Mouse (Mus musculus) CH12.LX (cell line): ENCODE measurements around the gene Gpr108. TPM values are rescaled to one million over a fixed set of nuclear protein-coding genes. Genes with fewer than 3 reads are reported as not detected.

Source experiments
- DNase-seq: peaks from one replicate; pipeline ENCODE4 v3.0.0-alpha.2; 2013; ENCODE audit errors: extremely low read depth
- H3K27ac ChIP-seq: 2 replicates; pipeline ENCODE4 v1.5.1; 2012; ENCODE audit warnings: low read depth, mild to moderate bottlenecking, control low read depth, moderate library complexity; ENCODE audit not compliant: insufficient read depth
- H3K27me3 ChIP-seq: replicated peaks from 2 replicates; pipeline ENCODE3; 2012; ENCODE audit warnings: inconsistent platforms
- H3K36me3 ChIP-seq, 2 experiments: replicated peaks in 1 of 2; 2 replicates each; pipeline versions ENCODE3 to v1.6.1; 2012; ENCODE audit warnings: inconsistent platforms in 1 of 2, low read length in 1 of 2, mild to moderate bottlenecking in 1 of 2, mixed read lengths in 1 of 2, moderate library complexity in 1 of 2; ENCODE audit not compliant: control insufficient read depth in 1 of 2, insufficient read depth in 1 of 2
- H3K4me1 ChIP-seq, 2 experiments: 2 replicates each; pipeline ENCODE4 v1.6.1; 2012; ENCODE audit warnings: inconsistent platforms in 1 of 2, moderate library complexity in 1 of 2; ENCODE audit not compliant: insufficient read depth in 2 of 2, control insufficient read depth in 1 of 2
- H3K4me2 ChIP-seq: 2 replicates; pipeline ENCODE4 v1.6.1; 2012; ENCODE audit warnings: low read depth, mild to moderate bottlenecking, control low read depth; ENCODE audit not compliant: poor library complexity, insufficient read depth, severe bottlenecking
- H3K4me3 ChIP-seq, 3 experiments: fragments of 150-350 bp in 1 of 3; sonication (generic) in 1 of 3; replicated peaks in 1 of 3; 2 replicates each; pipeline versions ENCODE3 to v1.5.1; 2011 to 2012; ENCODE audit warnings: low read depth in 2 of 3, low read length in 2 of 3, mild to moderate bottlenecking in 2 of 3, moderate library complexity in 2 of 3, control low read depth in 1 of 3, improper control_type of control experiment in 1 of 3, inconsistent platforms in 1 of 3, mixed read lengths in 1 of 3; ENCODE audit not compliant: poor library complexity in 1 of 3
- H3K79me2 ChIP-seq: replicated peaks from 2 replicates; pipeline ENCODE4 v1.6.1; 2012; ENCODE audit warnings: mild to moderate bottlenecking, moderate library complexity; ENCODE audit not compliant: control insufficient read depth, poor library complexity, insufficient read depth, severe bottlenecking; ENCODE audit errors: extremely low read depth
- H3K9ac ChIP-seq: 2 replicates; pipeline ENCODE4 v1.6.1; 2012; ENCODE audit warnings: low read depth, mild to moderate bottlenecking, control low read depth, moderate library complexity; ENCODE audit not compliant: insufficient read depth
- H3K9me3 ChIP-seq: replicated peaks from 2 replicates; pipeline ENCODE3; 2012; ENCODE audit warnings: low read length, inconsistent platforms, mixed read lengths
- CHD2 ChIP-seq: IDR thresholded peaks from 2 replicates; pipeline ENCODE4 v1.6.1; 2011; ENCODE audit warnings: low read length, improper control_type of control experiment
- CTCF ChIP-seq, 2 experiments: IDR thresholded peaks in 1 of 2; conservative IDR thresholded peaks in 1 of 2; 2 replicates each; pipeline ENCODE4 v1.5.1; 2011 to 2012; ENCODE audit warnings: low read depth in 2 of 2, low read length in 2 of 2, improper control_type of control experiment in 1 of 2, inconsistent platforms in 1 of 2, mild to moderate bottlenecking in 1 of 2, moderate library complexity in 1 of 2
- ELF1 ChIP-seq: IDR thresholded peaks from 2 replicates; pipeline ENCODE4 v1.6.1; 2014; ENCODE audit warnings: low read depth, mild to moderate bottlenecking, inconsistent platforms, low read length, improper control_type of control experiment
- EP300 ChIP-seq: IDR thresholded peaks from 2 replicates; pipeline ENCODE4 v1.6.1; 2011; ENCODE audit warnings: low read length, improper control_type of control experiment
- HCFC1 ChIP-seq: IDR thresholded peaks from 2 replicates; pipeline ENCODE4 v1.6.1; 2012; ENCODE audit warnings: low read depth, mild to moderate bottlenecking, inconsistent platforms, low read length, improper control_type of control experiment
- IRF4 ChIP-seq: IDR thresholded peaks from 2 replicates; pipeline ENCODE4 v1.6.1; 2014; ENCODE audit warnings: low read depth, mild to moderate bottlenecking, inconsistent platforms, low read length, improper control_type of control experiment
- JUN ChIP-seq: IDR thresholded peaks from 2 replicates; pipeline ENCODE4 v1.6.1; 2011; ENCODE audit warnings: low read depth, mild to moderate bottlenecking, low read length, improper control_type of control experiment, moderate library complexity; ENCODE audit not compliant: insufficient read depth
- JUND ChIP-seq: conservative IDR thresholded peaks from 2 replicates; pipeline ENCODE4 v1.6.1; 2011; ENCODE audit warnings: low read depth, low read length, improper control_type of control experiment
- KAT2A ChIP-seq: IDR thresholded peaks from 2 replicates; pipeline ENCODE4 v1.6.1; 2012; ENCODE audit warnings: low read length, improper control_type of control experiment, inconsistent platforms; ENCODE audit not compliant: insufficient replicate concordance
- MAFK ChIP-seq: IDR thresholded peaks from 2 replicates; pipeline ENCODE4 v1.6.1; 2011; ENCODE audit warnings: low read length, improper control_type of control experiment; ENCODE audit not compliant: insufficient replicate concordance
- MAZ ChIP-seq: IDR thresholded peaks from 2 replicates; pipeline ENCODE4 v1.6.1; 2012; ENCODE audit warnings: low read depth, mild to moderate bottlenecking, inconsistent platforms, low read length, improper control_type of control experiment, moderate library complexity
- MEF2A ChIP-seq: IDR thresholded peaks from 2 replicates; pipeline ENCODE4 v1.6.1; 2014; ENCODE audit warnings: low read depth, mild to moderate bottlenecking, inconsistent platforms, low read length, improper control_type of control experiment, borderline replicate concordance
- NELFE ChIP-seq: IDR thresholded peaks from 2 replicates; pipeline ENCODE4 v1.6.1; 2011; ENCODE audit warnings: low read depth, low read length, improper control_type of control experiment
- PAX5 ChIP-seq: IDR thresholded peaks from 2 replicates; pipeline ENCODE4 v1.6.1; 2012; ENCODE audit warnings: low read length, inconsistent platforms, mixed read lengths
- POLR2A ChIP-seq: IDR thresholded peaks from 2 replicates; pipeline ENCODE4 v1.6.1; 2011; ENCODE audit warnings: low read depth, mild to moderate bottlenecking, improper control_type of control experiment, low read length
- POLR2AphosphoS2 ChIP-seq: IDR thresholded peaks from 2 replicates; pipeline ENCODE4 v1.6.1; 2011; ENCODE audit warnings: low read depth, low read length, improper control_type of control experiment
- RAD21 ChIP-seq: IDR thresholded peaks from 2 replicates; pipeline ENCODE4 v1.6.1; 2011; ENCODE audit warnings: low read depth, mild to moderate bottlenecking, low read length, improper control_type of control experiment, moderate library complexity
- RCOR1 ChIP-seq: conservative IDR thresholded peaks from 2 replicates; pipeline ENCODE4 v1.6.1; 2012; ENCODE audit warnings: low read depth, mild to moderate bottlenecking, inconsistent platforms, low read length, improper control_type of control experiment
- SMC3 ChIP-seq: IDR thresholded peaks from 2 replicates; pipeline ENCODE4 v1.6.1; 2011; ENCODE audit warnings: low read depth, low read length, improper control_type of control experiment
- TBP ChIP-seq: conservative IDR thresholded peaks from 2 replicates; pipeline ENCODE4 v1.6.1; 2011; ENCODE audit warnings: low read depth, low read length, improper control_type of control experiment
- ZC3H11A ChIP-seq: IDR thresholded peaks from 2 replicates; pipeline ENCODE4 v1.6.1; 2012; ENCODE audit warnings: low read depth, mild to moderate bottlenecking, inconsistent platforms, low read length, improper control_type of control experiment
- ZKSCAN1 ChIP-seq: IDR thresholded peaks from 2 replicates; pipeline ENCODE4 v1.6.1; 2012; ENCODE audit warnings: low read depth, inconsistent platforms, low read length, improper control_type of control experiment, borderline replicate concordance
- ZNF384 ChIP-seq: IDR thresholded peaks from 2 replicates; pipeline ENCODE4 v1.6.1; 2012; ENCODE audit warnings: low read depth, low read length, improper control_type of control experiment, inconsistent platforms
- dilution Hi-C: fragments of 300-500 bp; cut with MboI; formaldehyde crosslinking; loops from 2 replicates; pipeline ENCODE4 v1.14.3; 2020; ENCODE audit warnings: low sequenced_read_pairs; ENCODE audit not compliant: extremely low pct_unique_long_range_greater_than_20kb, extremely low pct_ligation_motif_present
- in situ Hi-C: fragments of 300-500 bp; cut with MboI; formaldehyde crosslinking; loops from 3 replicates; pipeline ENCODE4 v1.14.3; 2019; ENCODE audit warnings: low sequenced_read_pairs, low pct_ligation_motif_present, low pct_unique_long_range_greater_than_20kb, mixed read lengths
- polyA plus RNA-seq: library from polyadenylated mRNA; unstranded; fragments of >175 nt; gene quantifications from 2 replicates; pipeline ENCODE4 v1.2.1, GENCODE M21; 2012; ENCODE audit warnings: low read depth; ENCODE audit not compliant: insufficient read length
- total RNA-seq, 2 experiments: library from RNA; depleted of rRNA; stranded (reverse); fragments of 300-350 nt in 1 of 2; fragments of >200 nt in 1 of 2; gene quantifications; 2 replicates each; pipeline ENCODE4 v1.2.3; 2012 to 2014

Gene Gpr108
- total and polyA plus RNA-seq, 3 experiments, result 20.2 to 32.0 (median 25.0) TPM

DNA sequence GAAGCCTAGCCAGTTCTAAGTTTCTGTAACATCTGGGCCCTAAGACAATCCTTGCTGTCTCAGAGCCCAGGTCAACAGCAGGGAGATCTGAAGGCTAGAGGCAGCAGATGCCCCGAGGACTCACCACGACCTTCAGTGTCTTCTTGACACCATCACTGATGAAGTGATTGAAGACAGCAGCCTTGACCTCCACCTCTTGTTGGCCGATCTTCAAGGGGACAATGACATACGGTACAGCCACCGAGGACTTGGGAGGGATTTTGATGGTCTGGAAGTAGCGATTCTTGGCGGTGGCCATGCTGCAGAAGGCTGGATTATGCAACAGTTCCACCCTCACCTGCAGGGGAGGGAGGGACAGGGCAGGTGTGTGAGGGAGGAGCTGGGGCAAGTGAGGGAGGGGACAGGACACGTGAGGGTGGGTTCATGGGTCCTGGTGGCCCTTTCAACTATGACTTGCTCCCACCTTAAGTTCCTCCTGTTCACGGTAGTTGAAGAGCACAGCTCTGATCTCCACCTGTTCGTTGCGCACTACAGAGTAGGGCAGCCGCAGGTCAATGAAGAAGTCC lies 29.8 kb downstream of the Gpr108 start:
- Histone ChIP-seq H3K27me3 (peaks cover 11% of the 10 kb centered on the region), H3K9ac (no peak overlapping the region)

DNA sequence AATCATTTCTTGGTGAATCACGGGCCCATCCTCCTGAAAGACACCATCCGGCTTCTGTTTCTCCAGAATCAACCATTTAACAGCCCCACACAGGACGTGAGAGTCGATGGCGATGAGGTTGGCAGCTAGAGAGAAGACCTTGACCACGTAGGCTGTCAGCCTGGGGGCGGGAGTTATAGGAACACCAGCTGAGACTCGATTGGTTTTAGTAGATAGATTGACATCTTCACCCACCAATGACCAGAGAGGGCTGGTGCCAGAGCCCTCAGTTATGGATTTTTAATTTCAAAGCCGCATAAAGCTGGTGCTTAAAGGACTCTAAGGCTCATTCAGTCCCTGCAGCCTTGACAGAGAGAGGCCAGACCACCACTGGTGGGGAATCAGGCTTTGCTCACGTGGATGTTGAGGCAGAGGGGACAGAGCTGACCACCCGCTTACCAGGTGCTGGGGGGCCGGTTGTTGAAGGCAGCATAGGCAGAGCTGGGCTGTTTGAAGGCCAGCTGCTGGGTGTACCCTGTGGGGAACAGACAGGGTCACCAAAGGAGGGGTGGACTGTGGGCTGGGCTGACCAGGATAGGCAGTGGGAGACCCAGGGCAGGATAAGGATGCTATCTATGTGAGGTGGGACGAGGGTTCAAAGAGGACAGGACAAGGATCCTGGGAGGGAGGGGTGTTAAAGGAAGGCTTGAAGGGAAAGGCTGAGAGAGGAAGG lies 33.4 kb downstream of the Gpr108 start:
- no peaks in the 10 kb centered on the region for H3K9me3 ChIP-seq
- H3K4me2 ChIP-seq, result peak overlapping the region; percentile 63
- TF ChIP-seq MAFK (no peak), ELF1 (no peak), RCOR1 (no peak), JUN (no peak), KAT2A (no peak), POLR2A (0 out of 2 replicates have a peak, but pooled peaks have one; percentile 25), PAX5 (no peak), SMC3 (no peak), MAZ (no peak), NELFE (no peak), CHD2 (peak; percentile 90)
- 0 out of 2 replicates have a peak overlapping the region, but pooled peaks have one; percentile 44 for H3K9ac ChIP-seq
- H3K27me3 ChIP-seq, result peaks cover 4% of the 10 kb centered on the region
- peak; percentile 73 for DNase-seq
- H3K79me2 ChIP-seq, result no peaks in the 10 kb centered on the region
- H3K4me1 ChIP-seq, result peaks cover 8 to 10% of the 10 kb centered on the region in 2 experiments; a peak in 3 of 4 replicates
- dilution Hi-C loops (no loop called here), in situ Hi-C loops (loop anchor here (5.0 kb wide), 1 partner anchor 122 kb away; no protein-coding TSS in a partner anchor)
- no peak overlapping the region for H3K27ac ChIP-seq
- no peaks in the 10 kb centered on the region for H3K36me3 ChIP-seq
- peak overlapping the region in 1 of 3 experiments; percentile 45 for H3K4me3 ChIP-seq

More for the DNA sequence above, 29.8 kb downstream of the Gpr108 start:
- dilution Hi-C loops (no loop called here), in situ Hi-C loops (loop anchor here (5.0 kb wide), 1 partner anchor 119 kb away; no protein-coding TSS in a partner anchor)
- no peak overlapping the region for H3K4me2 ChIP-seq
- H3K4me1 ChIP-seq, result peaks cover 12 to 29% of the 10 kb centered on the region in 2 experiments
- H3K79me2 ChIP-seq, result no peaks in the 10 kb centered on the region
- no peaks in the 10 kb centered on the region for H3K36me3 ChIP-seq
- no peaks in the 10 kb centered on the region for H3K9me3 ChIP-seq
- no peak overlapping the region for H3K27ac ChIP-seq
- TF ChIP-seq CTCF (conservative IDR thresholded peaks at IDR 0.05 in 1 of 2, IDR thresholded peaks at IDR 0.05 in 1 of 2; ENCODE audit: low read depth in 2 of 2, low read length in 2 of 2) (0 out of 4 replicates have a peak, but pooled peaks of 1 of the 2 experiments have one; percentile 3), ELF1 (no peak)
- DNase-seq, result no peak
- no peak overlapping the region for H3K4me3 ChIP-seq

- in situ Hi-C loops, result no loop called here
- Histone ChIP-seq H3K9me3 (no peaks in the 10 kb centered on the region), H3K4me2 (no peak overlapping the region)
- no peak for TF ChIP-seq ZC3H11A
- no peak for TF ChIP-seq ZKSCAN1
- no peak for TF ChIP-seq RAD21
- TF ChIP-seq EP300, result no peak
- no peak for TF ChIP-seq JUND
- no peak for TF ChIP-seq MEF2A
- no peak for TF ChIP-seq IRF4
- TF ChIP-seq HCFC1, result no peak
- no peak for TF ChIP-seq ZNF384
- TF ChIP-seq POLR2AphosphoS2, result no peak
- TF ChIP-seq TBP, result no peak
- TF ChIP-seq MAFK, result no peak
- TF ChIP-seq, all 38 proteins: peak for 0
- Histone ChIP-seq H3K27ac (no peak overlapping the region), H3K4me3 (no peak overlapping the region), H3K27me3 (peaks cover 4% of the 10 kb centered on the region), H3K79me2 (no peaks in the 10 kb centered on the region), H3K9ac (no peak overlapping the region), H3K36me3 (no peaks in the 10 kb centered on the region), H3K4me1 (peaks cover 6 to 13% of the 10 kb centered on the region in 2 experiments; a peak in 2 of 4 replicates)
- no peak for DNase-seq
- dilution Hi-C loops, result no loop called here
Measured at GRCm38 (mm10) chr17:57211501-57211900, 36.7 kb downstream of the Gpr108 start.
